Mouse (Mus musculus): ENCODE data around the gene Sec23ip. TPM values are rescaled to one million over a fixed set of nuclear protein-coding genes. Genes with fewer than 3 reads are reported as not detected.

Gene Sec23ip
- total RNA-seq, 2 experiments from 2014 or later, result 34.5 to 39.2 TPM

DNA sequence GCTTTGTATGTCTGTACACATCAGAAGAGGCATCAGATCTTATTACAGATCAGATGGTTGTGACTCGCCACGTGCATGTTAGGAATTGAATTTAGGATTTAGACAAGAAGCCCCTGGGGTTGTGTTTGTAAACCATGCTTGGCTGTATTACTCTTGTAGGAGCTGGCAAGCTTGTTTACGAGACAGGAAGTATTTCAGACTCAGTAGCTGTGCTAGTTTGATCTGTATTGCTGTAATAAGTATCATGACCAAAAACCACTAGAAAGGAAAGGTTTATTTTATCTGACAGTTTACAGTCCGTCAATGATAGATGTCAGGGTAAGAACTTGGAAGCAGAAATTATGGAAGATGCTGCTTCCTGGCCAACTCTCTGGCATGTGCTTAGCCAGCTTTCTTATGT lies 14.2 kb downstream of the Sec23ip start:
- DNase-seq (ENCODE audit: extremely low spot score in 1 of 2, low spot score in 2 of 2), result no peak
- intact Hi-C loops (cut with DNase I), result no loop called here

GRCm38 (mm10) chr7:128766696-128767095 lies 22.0 kb downstream of the Sec23ip start:
- intact Hi-C loops (cut with DNase I), result no loop called here

DNA sequence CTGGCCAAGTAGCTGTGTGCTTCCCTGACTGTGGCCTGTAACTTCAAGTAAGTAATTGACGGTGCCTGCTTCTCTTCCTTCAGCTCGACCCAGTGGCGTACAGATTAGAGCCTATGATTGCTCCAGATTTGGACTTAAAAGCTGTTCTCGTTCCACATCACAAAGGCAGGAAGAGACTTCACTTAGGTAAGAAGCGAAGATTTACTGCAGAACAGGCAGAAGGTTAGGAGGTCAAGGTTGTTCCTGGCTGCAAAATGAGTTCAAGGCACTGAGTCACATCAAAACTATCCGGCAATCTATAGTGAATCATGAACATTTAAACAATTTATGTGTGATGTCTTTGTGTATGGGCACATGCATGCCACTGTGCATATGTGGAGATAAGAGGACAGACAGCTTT lies 32.5 kb downstream of the Sec23ip start:
- DNase-seq (ENCODE audit: extremely low spot score in 1 of 2, low spot score in 2 of 2), result no peak
- intact Hi-C loops (cut with DNase I), result loop anchor here (10.0 kb wide), 1 partner anchor 848 kb away; no protein-coding TSS in a partner anchor

More at GRCm38 (mm10) chr7:128766696-128767095, 22.0 kb downstream of the Sec23ip start:
- no peak for DNase-seq (ENCODE audit: extremely low spot score in 1 of 2, low spot score in 2 of 2)

- intact Hi-C loops (cut with DNase I), result loop anchor here (10.0 kb wide), 1 partner anchor 845 kb away; no protein-coding TSS in a partner anchor
- DNase-seq (ENCODE audit: extremely low spot score in 1 of 2, low spot score in 2 of 2), result peak; percentile 40 to 61
These were observed 34.6 kb downstream of the Sec23ip start for GRCm38 (mm10) chr7:128779305-128779704.

DNA sequence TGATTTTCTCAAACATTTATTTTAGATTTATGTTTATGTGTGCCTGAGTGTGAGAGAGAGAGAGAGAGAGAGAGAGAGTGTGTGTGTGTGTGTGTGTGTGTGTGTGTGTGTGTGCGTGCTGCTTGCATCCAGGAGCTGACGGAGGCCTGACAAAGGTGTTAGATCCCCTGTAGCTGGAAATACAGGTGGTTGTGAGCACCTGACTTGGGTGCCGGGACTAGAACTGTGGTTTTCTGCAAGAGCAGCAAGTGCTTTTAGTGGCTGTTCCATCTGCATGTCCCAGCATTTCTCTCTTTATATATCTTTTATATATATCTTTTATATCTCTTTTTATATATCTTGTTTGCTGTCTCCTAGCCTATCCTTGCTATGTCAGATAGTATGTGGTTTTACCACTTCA lies 37.1 kb downstream of the Sec23ip start:
- no peak for DNase-seq (ENCODE audit: extremely low spot score in 1 of 2, low spot score in 2 of 2)
- intact Hi-C loops (cut with DNase I), result no loop called here

DNA sequence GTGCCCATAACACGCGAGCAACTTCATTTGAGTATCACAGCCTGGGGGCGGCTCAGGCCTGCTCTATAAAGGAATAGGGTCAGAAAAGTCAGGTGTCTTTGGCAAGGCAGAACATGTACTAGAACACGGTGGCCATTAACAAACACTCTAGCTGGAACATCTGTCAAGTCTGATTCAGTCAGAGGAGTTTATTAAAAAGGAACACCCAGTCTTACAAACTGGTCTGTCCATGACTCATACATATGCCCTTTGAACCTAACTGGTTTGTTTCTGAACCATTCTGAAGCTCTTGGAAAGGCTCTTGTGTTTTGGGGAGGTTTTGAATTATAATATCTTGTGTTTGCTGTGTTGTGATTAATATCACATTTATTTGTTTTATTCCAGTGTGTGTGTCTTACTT lies 45.3 kb downstream of the Sec23ip start:
- intact Hi-C loops (cut with DNase I), result no loop called here
- no peak for DNase-seq (ENCODE audit: extremely low spot score in 1 of 2, low spot score in 2 of 2)

- no peak for DNase-seq (ENCODE audit: extremely low spot score in 1 of 2, low spot score in 2 of 2)
- intact Hi-C loops (cut with DNase I), result no loop called here
These were observed 48.7 kb downstream of the Sec23ip start for GRCm38 (mm10) chr7:128793464-128793863.

GRCm38 (mm10) chr7:128824986-128825563 lies 80.3 kb downstream of the Sec23ip start:
- no peak for DNase-seq (ENCODE audit: extremely low spot score in 1 of 2, low spot score in 2 of 2)

GRCm38 (mm10) chr7:128832455-128833081 lies 87.8 kb downstream of the Sec23ip start:
- no peak for DNase-seq (ENCODE audit: extremely low spot score in 1 of 2, low spot score in 2 of 2)
- intact Hi-C loops (cut with DNase I), result no loop called here

More at GRCm38 (mm10) chr7:128824986-128825563, 80.3 kb downstream of the Sec23ip start:
- intact Hi-C loops (cut with DNase I), result no loop called here

GRCm38 (mm10) chr7:128833196-128833595 lies 88.5 kb downstream of the Sec23ip start:
- intact Hi-C loops (cut with DNase I), result no loop called here
- no peak for DNase-seq (ENCODE audit: extremely low spot score in 1 of 2, low spot score in 2 of 2)

Small RNA genes within 50 kb of the gene (microRNA-seq; reads per million reads assigned to microRNA genes)
- not detected for gene Gm25778

Other genes starting within 250 kb of the Sec23ip start
- gene Bag3, start 221.3 kb upstream of the Sec23ip start, total RNA-seq (2021), result 1 to 10 TPM; 4.6 to 4.9 TPM
- gene Inpp5f, start 133.6 kb upstream of the Sec23ip start, total RNA-seq (2021), result 100 to 1,000 TPM; 267 to 278 TPM
- 10 to 100 TPM; 27.5 to 27.7 TPM for gene Mcmbp, start 4.4 kb upstream of the Sec23ip start, total RNA-seq (2021)

Measured in left cerebral cortex, postnatal 10 days (tissue).